Mouse (Mus musculus) limb, embryonic 10.5 days (tissue): ENCODE measurements at regions not wholly inside any gene's neighbourhood (a gene's known extent, or its start where the extent isn't known, plus 50 kb on each side); places are given as distances from the start of the nearest gene placed in this dataset.

Experiments used
- DNase-seq: peaks from one replicate; pipeline ENCODE4 v3.0.0-alpha.2; 2017; ENCODE audit warnings: low spot score
- H3K27ac ChIP-seq: fragments of 300-500 bp; sonication (generic); 2 replicates; pipeline ENCODE4 v1.5.1; 2016; ENCODE audit warnings: mild to moderate bottlenecking
- H3K27me3 ChIP-seq: fragments of 300-500 bp; sonication (generic); 2 replicates; pipeline ENCODE4 v1.6.1; 2016; ENCODE audit warnings: low read depth, mild to moderate bottlenecking; ENCODE audit not compliant: poor library complexity, severe bottlenecking
- H3K36me3 ChIP-seq: fragments of 300-500 bp; sonication (generic); 2 replicates; pipeline ENCODE4 v1.6.1; 2016; ENCODE audit warnings: mild to moderate bottlenecking, moderate library complexity
- H3K4me1 ChIP-seq: fragments of 300-500 bp; sonication (generic); 2 replicates; pipeline ENCODE4 v1.6.1; 2016
- H3K4me3 ChIP-seq: fragments of 300-500 bp; sonication (generic); 2 replicates; pipeline ENCODE4 v1.5.1; 2016; ENCODE audit warnings: mild to moderate bottlenecking, moderate library complexity
- H3K9me3 ChIP-seq: fragments of 300-500 bp; sonication (generic); replicated peaks from 2 replicates; pipeline ENCODE4 v1.6.1; 2016; ENCODE audit warnings: mild to moderate bottlenecking
- WGBS: fragments of 180-500 bp; shearing (Covaris S2); methylation state at CpG from one replicate; pipeline ENCODE4 v1.1.7; 2016; 5-methylcytosine and 5-hydroxymethylcytosine counted together

DNA sequence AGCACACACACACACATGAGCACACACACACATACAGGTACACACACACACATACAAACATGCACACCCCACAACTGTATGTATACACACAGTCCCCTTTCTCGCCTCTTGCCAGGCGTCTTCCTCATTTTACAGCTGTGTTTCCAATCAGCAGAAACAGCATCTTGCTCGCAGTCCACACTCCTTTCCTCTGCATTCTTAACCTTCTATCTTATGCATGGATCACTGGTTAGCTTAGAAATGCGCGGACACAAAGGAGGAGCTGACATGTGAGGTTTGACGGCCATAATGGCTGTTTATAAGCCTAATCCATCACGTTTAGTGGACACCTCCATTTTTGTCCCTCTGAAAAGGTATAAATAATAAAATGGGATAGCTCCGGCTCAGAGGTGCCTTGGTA, 343.3 kb upstream of the Sall1 start:
- WGBS, result 31% methylated on average over 8 of the region's 8 CpGs
- peaks cover 68% of the 10 kb centered on the region for H3K4me1 ChIP-seq
- no peak for DNase-seq

DNA sequence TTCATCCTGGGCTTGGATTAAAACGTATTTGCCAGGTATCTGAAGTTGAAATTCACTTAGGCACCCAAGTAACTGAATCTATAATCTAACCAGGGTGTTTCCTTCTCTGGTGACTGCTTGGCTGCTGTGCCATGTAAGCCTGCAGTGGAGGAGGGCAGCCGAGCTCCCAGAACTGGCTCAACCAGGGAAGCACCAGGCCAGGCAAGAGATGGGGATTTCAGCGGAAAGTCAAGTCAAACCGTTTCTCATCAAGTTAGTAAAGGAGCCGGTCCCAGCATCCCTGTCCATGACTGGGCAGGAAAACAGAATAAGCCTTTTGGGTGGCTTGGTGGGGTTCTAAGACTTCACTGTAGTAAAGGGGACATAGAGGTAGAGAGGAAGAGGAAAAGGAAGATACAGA, 341.1 kb upstream of the Sall1 start:
- Histone ChIP-seq H3K4me1 (peaks cover 70% of the 10 kb centered on the region), H3K27ac (peak overlapping the region; percentile 83), H3K9me3 (no peaks in the 10 kb centered on the region), H3K36me3 (no peaks in the 10 kb centered on the region), H3K27me3 (peaks cover 10% of the 10 kb centered on the region; the same call in 1 of the 2 replicates), H3K4me3 (no peak overlapping the region)
- DNase-seq, result no peak
- 79% methylated on average over 5 of the region's 5 CpGs for WGBS

More for the DNA sequence above, 343.3 kb upstream of the Sall1 start:
- Histone ChIP-seq H3K36me3 (no peaks in the 10 kb centered on the region), H3K27ac (peak overlapping the region; percentile 63), H3K27me3 (peaks cover 10% of the 10 kb centered on the region; the same call in 1 of the 2 replicates), H3K9me3 (no peaks in the 10 kb centered on the region), H3K4me3 (no peak overlapping the region)

DNA sequence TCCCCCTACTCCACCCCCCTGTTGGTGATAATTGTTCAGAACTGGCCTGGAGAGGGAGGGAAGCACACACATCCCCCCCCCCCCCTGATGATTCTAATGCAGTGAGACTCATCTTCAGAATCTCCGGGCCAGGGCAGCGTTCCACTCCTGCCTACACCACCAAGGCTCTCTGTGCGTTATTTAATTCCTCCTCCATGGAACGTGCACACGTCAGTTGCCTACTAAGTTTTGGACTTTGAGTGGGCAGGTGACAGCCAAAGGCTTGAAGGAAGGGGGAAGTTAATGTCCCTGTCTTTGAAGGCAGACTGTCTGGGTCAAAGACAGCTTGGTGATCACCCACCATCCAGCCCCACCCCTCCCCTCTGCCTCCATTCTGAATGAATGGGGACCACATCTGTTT, 339.8 kb upstream of the Sall1 start:
- peak overlapping the region; percentile 83 for H3K27ac ChIP-seq

DNA sequence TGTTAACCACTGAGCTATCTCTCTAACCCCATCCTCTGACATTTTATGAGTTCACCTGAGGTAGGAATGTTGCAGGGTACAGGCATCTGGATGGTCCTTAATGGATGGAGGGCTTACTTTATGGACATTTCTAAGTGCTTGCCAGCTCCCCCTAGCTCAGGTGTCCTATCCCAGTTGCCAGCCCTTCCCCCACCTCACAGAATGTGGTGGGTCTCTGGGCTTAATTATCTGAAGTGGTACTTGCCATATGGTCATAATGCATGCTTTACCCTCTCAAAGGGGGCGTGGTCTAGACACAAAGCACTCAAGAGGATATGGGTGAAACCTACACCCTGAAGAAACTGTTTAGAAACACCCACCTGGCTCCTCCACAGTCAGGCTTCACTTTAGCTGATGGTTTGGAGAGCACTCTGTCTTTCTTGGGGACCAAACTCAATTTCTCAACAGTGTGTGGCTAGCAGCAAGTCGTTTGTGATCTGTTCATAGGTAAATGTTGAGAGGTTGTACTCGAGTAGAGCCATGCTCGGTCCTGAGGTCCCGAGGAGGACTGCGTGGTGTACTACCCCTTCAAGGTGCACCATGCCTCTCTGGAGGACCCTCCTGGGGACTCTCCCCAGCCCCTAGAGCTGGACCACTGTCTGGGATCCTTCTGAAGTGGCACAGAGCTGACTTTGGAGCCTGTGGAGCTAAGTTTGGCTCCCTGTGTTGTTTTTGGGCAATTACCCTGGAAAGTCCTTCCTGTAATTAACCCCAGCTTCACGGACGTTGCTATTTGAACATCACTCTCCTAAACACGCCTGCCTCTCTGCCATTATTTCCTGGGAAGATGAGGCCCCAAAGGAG, 338.8 kb upstream of the Sall1 start:
- DNase-seq, result peak; percentile 61
- 29% methylated on average over 9 of the region's 9 CpGs for WGBS
- H3K9me3 ChIP-seq, result no peaks in the 10 kb centered on the region
- H3K4me1 ChIP-seq, result peaks cover 55% of the 10 kb centered on the region
- H3K4me3 ChIP-seq, result no peak overlapping the region
- H3K27me3 ChIP-seq, result peaks cover 10% of the 10 kb centered on the region; the same call in 1 of the 2 replicates
- no peaks in the 10 kb centered on the region for H3K36me3 ChIP-seq
- H3K27ac ChIP-seq, result peak overlapping the region; percentile 83

More for the DNA sequence above, 339.8 kb upstream of the Sall1 start:
- DNase-seq, result no peak
- no peaks in the 10 kb centered on the region for H3K36me3 ChIP-seq
- H3K9me3 ChIP-seq, result no peaks in the 10 kb centered on the region
- H3K4me3 ChIP-seq, result no peak overlapping the region
- 45% methylated on average over 5 of the region's 5 CpGs for WGBS
- peaks cover 10% of the 10 kb centered on the region; the same call in 1 of the 2 replicates for H3K27me3 ChIP-seq
- H3K4me1 ChIP-seq, result peaks cover 65% of the 10 kb centered on the region

- Histone ChIP-seq H3K27ac (no peak overlapping the region), H3K9me3 (no peaks in the 10 kb centered on the region), H3K4me1 (peaks cover 32% of the 10 kb centered on the region), H3K27me3 (peaks cover 10% of the 10 kb centered on the region; the same call in 1 of the 2 replicates), H3K4me3 (no peak overlapping the region), H3K36me3 (no peaks in the 10 kb centered on the region)
- no peak for DNase-seq
- 89% methylated on average over 9 of the region's 9 CpGs for WGBS
Observed at GRCm38 (mm10) chr8:89380436-89380835, 336.5 kb upstream of the Sall1 start.

DNA sequence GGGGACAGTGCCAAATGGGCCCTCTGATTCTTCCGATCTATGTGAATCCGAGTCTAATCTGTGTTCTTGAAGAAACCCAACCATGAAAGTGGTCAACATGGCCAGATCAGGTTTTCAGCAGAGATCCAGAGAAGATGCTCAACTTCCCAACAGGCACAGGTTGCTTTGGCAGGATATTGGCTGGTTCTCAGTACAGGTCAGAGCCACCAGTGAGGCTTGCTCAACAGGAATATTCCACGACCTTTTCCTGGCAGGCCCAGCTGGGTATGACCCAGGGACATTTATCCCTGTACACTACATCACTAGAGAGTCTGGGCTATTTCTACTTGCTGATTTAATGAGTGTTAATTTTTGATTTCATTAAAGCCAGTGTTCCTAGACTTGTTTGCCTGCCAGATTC, 328.8 kb upstream of the Sall1 start:
- WGBS, result 94% methylated on average over 3 of the region's 3 CpGs
- peaks cover 16% of the 10 kb centered on the region; the same call in 1 of the 2 replicates for H3K27me3 ChIP-seq
- no peaks in the 10 kb centered on the region for H3K36me3 ChIP-seq
- no peak for DNase-seq
- H3K4me3 ChIP-seq, result no peak overlapping the region
- peaks cover 19% of the 10 kb centered on the region for H3K4me1 ChIP-seq
- H3K9me3 ChIP-seq, result no peaks in the 10 kb centered on the region
- no peak overlapping the region for H3K27ac ChIP-seq

DNA sequence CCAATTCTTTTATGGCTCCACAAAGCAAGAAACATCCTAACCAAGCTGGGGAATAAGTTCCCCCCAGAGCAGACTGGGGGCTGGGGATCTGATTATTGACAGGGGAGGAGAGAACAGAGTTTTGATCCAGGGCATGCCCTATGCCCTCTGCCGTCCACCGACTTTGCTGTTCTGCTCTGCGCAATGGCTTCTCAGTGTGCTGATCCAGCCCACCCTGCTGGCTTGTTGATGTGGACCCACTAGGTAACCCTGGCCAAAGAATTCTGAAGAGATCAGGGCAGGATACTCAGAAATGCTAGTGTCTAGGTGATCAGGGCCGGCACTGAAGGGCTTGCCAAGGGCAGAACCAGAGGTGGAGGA, 327.8 kb upstream of the Sall1 start:
- Histone ChIP-seq H3K36me3 (no peaks in the 10 kb centered on the region), H3K27me3 (peaks cover 16% of the 10 kb centered on the region; the same call in 1 of the 2 replicates), H3K4me3 (no peak overlapping the region), H3K4me1 (peaks cover 19% of the 10 kb centered on the region), H3K27ac (0 out of 2 replicates have a peak overlapping the region, but pooled peaks have one; percentile 3), H3K9me3 (no peaks in the 10 kb centered on the region)
- 20% methylated on average over 4 of the region's 4 CpGs for WGBS
- no peak for DNase-seq

DNA sequence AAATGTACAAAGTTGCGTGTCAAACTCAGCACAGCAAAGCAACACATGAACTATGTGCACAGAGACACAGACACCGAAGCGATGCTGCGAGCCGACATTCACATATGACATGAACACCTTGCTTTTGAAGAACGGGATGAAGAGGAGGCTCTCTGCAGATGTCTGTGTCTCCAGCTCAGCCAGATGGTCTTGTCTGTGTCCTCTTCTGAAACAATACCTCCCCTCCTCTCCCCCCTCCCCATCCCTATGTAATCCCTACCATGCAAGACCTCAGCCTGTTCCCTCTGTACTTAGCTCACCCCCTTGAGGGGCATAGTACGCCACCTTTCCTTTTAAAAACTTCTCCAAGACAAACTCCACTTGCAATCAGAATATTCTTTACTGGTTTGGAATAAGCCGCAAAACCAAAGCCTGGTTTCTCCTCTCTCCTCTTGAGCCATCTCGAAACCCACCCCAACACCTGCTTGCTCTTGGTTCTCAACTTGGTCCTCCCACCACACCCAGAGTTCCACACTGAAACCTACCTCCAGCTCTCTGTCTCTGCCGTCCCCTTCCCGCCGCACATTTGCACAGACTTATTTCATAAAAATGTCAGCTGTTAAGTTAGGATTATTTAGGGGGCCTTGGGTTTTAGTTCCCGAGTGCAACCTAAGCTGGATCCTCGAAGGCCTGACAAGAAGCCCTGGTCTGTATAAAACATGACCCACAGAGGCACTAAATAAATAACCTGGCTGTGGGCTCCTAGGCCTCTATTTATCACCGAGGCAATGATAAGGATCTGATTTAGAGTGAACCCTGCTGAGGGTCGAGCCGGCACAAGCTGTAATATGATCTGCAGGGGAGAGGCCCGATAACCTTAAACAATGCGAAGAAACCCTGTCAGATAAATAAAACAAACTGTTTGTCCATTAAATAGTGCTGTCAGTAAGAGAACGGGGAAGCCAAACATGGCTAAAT, 327.1 kb upstream of the Sall1 start:
- Histone ChIP-seq H3K9me3 (no peaks in the 10 kb centered on the region), H3K27me3 (peaks cover 16% of the 10 kb centered on the region; the same call in 1 of the 2 replicates), H3K4me3 (no peak overlapping the region), H3K36me3 (no peaks in the 10 kb centered on the region), H3K4me1 (peaks cover 19% of the 10 kb centered on the region), H3K27ac (0 out of 2 replicates have a peak overlapping the region, but pooled peaks have one; percentile 3)
- WGBS, result 41% methylated on average over 20 of the region's 20 CpGs
- DNase-seq, result no peak

- H3K27me3 ChIP-seq, result peaks cover 4% of the 10 kb centered on the region; the same call in 1 of the 2 replicates
- no peak for DNase-seq
- 0 out of 2 replicates have a peak, but pooled peaks cover 4% of the 10 kb centered on the region for H3K4me1 ChIP-seq
- 91% methylated on average over 3 of the region's 3 CpGs for WGBS
- H3K36me3 ChIP-seq, result no peaks in the 10 kb centered on the region
- H3K27ac ChIP-seq, result no peak overlapping the region
- H3K4me3 ChIP-seq, result no peak overlapping the region
- H3K9me3 ChIP-seq, result no peaks in the 10 kb centered on the region
Observed at GRCm38 (mm10) chr8:89365430-89365829, 321.5 kb upstream of the Sall1 start.

DNA sequence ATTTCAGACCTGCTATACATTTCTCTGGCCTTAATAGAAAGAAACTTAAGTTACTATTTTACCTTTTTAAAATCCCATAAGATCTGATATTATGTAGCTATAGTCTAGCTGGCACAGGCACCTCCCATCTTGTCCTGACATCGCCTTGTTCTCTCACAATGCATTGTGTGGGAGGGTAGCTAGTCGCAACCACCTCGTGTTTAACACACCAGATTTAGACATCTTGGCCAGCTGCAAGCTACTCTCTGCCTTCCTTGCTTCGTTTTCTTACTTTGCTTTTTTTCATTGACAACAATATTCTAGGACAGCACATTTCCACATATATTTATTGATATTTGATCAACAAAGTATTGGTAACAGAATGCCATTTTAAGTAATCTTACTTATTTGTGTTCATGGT, 314.4 kb upstream of the Sall1 start:
- H3K4me1 ChIP-seq, result no peaks in the 10 kb centered on the region
- no peak overlapping the region for H3K4me3 ChIP-seq
- 87% methylated on average over 4 of the region's 4 CpGs for WGBS
- no peaks in the 10 kb centered on the region for H3K9me3 ChIP-seq
- no peak for DNase-seq
- H3K36me3 ChIP-seq, result no peaks in the 10 kb centered on the region
- H3K27me3 ChIP-seq, result no peaks in the 10 kb centered on the region
- H3K27ac ChIP-seq, result no peak overlapping the region

DNA sequence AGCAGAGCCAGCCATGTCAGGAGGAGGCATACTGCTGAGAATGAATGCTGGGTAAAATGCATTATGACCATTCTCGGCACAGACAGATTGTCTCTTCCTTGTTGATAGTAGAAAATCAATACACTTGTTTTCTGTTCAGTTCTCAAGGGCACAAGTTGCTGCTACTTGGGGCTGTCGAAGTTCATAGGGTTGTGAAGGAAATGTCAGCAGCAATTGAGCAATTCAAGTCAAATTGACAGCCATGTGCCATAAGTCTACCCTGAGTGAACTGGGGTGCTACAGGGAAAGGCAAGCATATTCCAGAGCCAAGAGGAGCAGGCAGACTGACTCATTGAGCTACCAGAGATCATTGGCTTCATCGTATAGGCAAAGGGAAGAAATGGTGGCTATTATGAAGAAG, 301.6 kb upstream of the Sall1 start:
- H3K36me3 ChIP-seq, result no peaks in the 10 kb centered on the region
- H3K4me3 ChIP-seq, result no peak overlapping the region
- no peaks in the 10 kb centered on the region for H3K4me1 ChIP-seq
- DNase-seq, result no peak
- H3K27me3 ChIP-seq, result peaks cover 10% of the 10 kb centered on the region; the same call in 1 of the 2 replicates
- H3K27ac ChIP-seq, result no peak overlapping the region
- WGBS, result 93% methylated on average over 3 of the region's 3 CpGs
- no peaks in the 10 kb centered on the region for H3K9me3 ChIP-seq

DNA sequence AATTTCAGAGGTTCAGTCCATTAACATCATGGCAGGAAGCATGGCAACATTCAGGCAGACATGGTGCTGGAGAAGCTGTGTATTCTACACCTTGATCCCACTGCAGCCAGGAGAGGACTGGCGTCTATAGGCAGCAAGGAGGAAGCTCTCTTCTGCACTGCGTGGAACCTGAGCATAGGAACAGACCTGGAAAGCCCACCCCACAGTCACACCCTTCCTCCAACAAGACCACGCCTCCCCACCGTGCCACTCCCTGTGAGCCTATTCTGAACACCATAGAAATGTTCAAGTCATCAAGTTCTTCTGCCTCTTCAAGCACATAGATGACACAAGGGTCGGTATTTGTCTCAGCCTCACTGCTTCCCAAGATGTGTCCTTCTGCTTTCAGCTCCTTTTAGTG, 297.7 kb upstream of the Sall1 start:
- no peaks in the 10 kb centered on the region for H3K36me3 ChIP-seq
- no peak overlapping the region for H3K4me3 ChIP-seq
- H3K27me3 ChIP-seq, result peaks cover 10% of the 10 kb centered on the region; the same call in 1 of the 2 replicates
- no peak for DNase-seq
- no peak overlapping the region for H3K27ac ChIP-seq
- H3K4me1 ChIP-seq, result no peaks in the 10 kb centered on the region
- no peaks in the 10 kb centered on the region for H3K9me3 ChIP-seq
- WGBS, result 98% methylated on average over 5 of the region's 5 CpGs
